Mouse (Mus musculus): Measurements from ENCODE around the gene Gm20388. TPM values are rescaled to one million over a fixed set of nuclear protein-coding genes. Genes with fewer than 3 reads are reported as not detected.

Gene Gm20388
- total and polyA plus RNA-seq, 3 experiments = 0.02 to 0.05 TPM; not detected in 1

GRCm38 (mm10) chr8:122064353-122064752 is 2153.7 kb downstream of the Gm20388 start:
- no peak overlapping the region for H3K4me3 ChIP-seq (ENCODE audit: low read depth, low read length)
- ATAC-seq (ENCODE audit: extremely low read depth, insufficient number of reproducible peaks, low FRiP score, poor library complexity, severe bottlenecking) = no peak
- TF ChIP-seq POLR2AphosphoS5 (IDR thresholded peaks at IDR 0.05; ENCODE audit: insufficient replicate concordance, low read depth, low read length) (no peak), GATA1 (IDR thresholded peaks at IDR 0.05; ENCODE audit: borderline replicate concordance, low read length) (no peak), CTCF (IDR thresholded peaks at IDR 0.05; ENCODE audit: low read depth, low read length) (no peak), TAL1 (conservative IDR thresholded peaks at IDR 0.05; ENCODE audit: low read depth, low read length) (no peak), GATA2 (IDR thresholded peaks at IDR 0.05; ENCODE audit: borderline replicate concordance, low read depth, low read length) (no peak)
- no peaks in the 10 kb centered on the region for H3K9me3 ChIP-seq (replicated peaks)
- H3K27me3 ChIP-seq (ENCODE audit: insufficient read depth, low read length) = peaks cover 57% of the 10 kb centered on the region
- no peaks in the 10 kb centered on the region for H3K36me3 ChIP-seq (replicated peaks)
- DNase-seq (ENCODE audit: low spot score) = no peak
- H3K4me1 ChIP-seq (ENCODE audit: insufficient read depth, low read depth, low read length) = peaks cover 11% of the 10 kb centered on the region

GRCm38 (mm10) chr8:122067783-122068505 is 2157.3 kb downstream of the Gm20388 start:
- peaks cover 77% of the 10 kb centered on the region for H3K27me3 ChIP-seq (ENCODE audit: insufficient read depth, low read length)
- H3K36me3 ChIP-seq (replicated peaks) = no peaks in the 10 kb centered on the region
- TF ChIP-seq GATA1 (IDR thresholded peaks at IDR 0.05; ENCODE audit: borderline replicate concordance, low read length) (no peak), GATA2 (IDR thresholded peaks at IDR 0.05; ENCODE audit: borderline replicate concordance, low read depth, low read length) (no peak), CTCF (IDR thresholded peaks at IDR 0.05; ENCODE audit: low read depth, low read length) (no peak), POLR2AphosphoS5 (IDR thresholded peaks at IDR 0.05; ENCODE audit: insufficient replicate concordance, low read depth, low read length) (no peak), TAL1 (conservative IDR thresholded peaks at IDR 0.05; ENCODE audit: low read depth, low read length) (no peak)
- DNase-seq (ENCODE audit: low spot score) = no peak
- H3K4me1 ChIP-seq (ENCODE audit: insufficient read depth, low read depth, low read length) = 0 out of 2 replicates have a peak, but pooled peaks cover 2% of the 10 kb centered on the region
- no peak overlapping the region for H3K4me3 ChIP-seq (ENCODE audit: low read depth, low read length)
- no peak for ATAC-seq (ENCODE audit: extremely low read depth, insufficient number of reproducible peaks, low FRiP score, poor library complexity, severe bottlenecking)
- H3K9me3 ChIP-seq (replicated peaks) = no peaks in the 10 kb centered on the region

DNA sequence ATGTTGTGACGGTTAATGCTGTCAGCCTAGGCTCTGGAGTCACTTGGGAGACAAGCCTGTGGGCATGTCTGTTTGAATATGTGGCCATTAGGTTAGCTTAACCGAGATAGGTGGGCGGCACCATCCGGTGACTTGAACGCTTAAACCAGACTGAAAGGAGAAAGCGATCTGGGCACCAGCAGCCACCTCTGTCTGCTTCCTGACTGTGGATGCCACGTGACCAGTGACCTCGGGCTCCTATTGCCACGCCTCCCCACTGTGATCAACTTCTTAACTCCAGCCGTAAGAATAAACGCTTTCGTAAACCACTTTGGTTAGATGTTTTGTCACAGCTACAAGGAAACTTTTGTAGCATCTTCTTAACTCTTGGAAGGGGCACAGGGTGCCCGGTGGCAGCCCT is 2158.0 kb downstream of the Gm20388 start:
- DNase-seq (ENCODE audit: low spot score) (no peak), ATAC-seq (ENCODE audit: extremely low read depth, insufficient number of reproducible peaks, low FRiP score, poor library complexity, severe bottlenecking) (no peak)
- Histone ChIP-seq H3K9me3 (replicated peaks) (no peaks in the 10 kb centered on the region), H3K4me3 (ENCODE audit: low read depth, low read length) (no peak overlapping the region), H3K36me3 (replicated peaks) (no peaks in the 10 kb centered on the region), H3K4me1 (ENCODE audit: insufficient read depth, low read depth, low read length) (0 out of 2 replicates have a peak, but pooled peaks cover 2% of the 10 kb centered on the region), H3K27me3 (ENCODE audit: insufficient read depth, low read length) (peaks cover 77% of the 10 kb centered on the region)
- TF ChIP-seq CTCF (IDR thresholded peaks at IDR 0.05; ENCODE audit: low read depth, low read length) = no peak
- TF ChIP-seq GATA1 (IDR thresholded peaks at IDR 0.05; ENCODE audit: borderline replicate concordance, low read length) = no peak
- TF ChIP-seq POLR2AphosphoS5 (IDR thresholded peaks at IDR 0.05; ENCODE audit: insufficient replicate concordance, low read depth, low read length) = no peak

GRCm38 (mm10) chr8:122069281-122069680 is 2158.6 kb downstream of the Gm20388 start:
- H3K36me3 ChIP-seq (replicated peaks) = no peaks in the 10 kb centered on the region
- no peaks in the 10 kb centered on the region for H3K9me3 ChIP-seq (replicated peaks)
- no peak overlapping the region for H3K4me3 ChIP-seq (ENCODE audit: low read depth, low read length)
- no peak for DNase-seq (ENCODE audit: low spot score)
- peaks cover 78% of the 10 kb centered on the region for H3K27me3 ChIP-seq (ENCODE audit: insufficient read depth, low read length)
- ATAC-seq (ENCODE audit: extremely low read depth, insufficient number of reproducible peaks, low FRiP score, poor library complexity, severe bottlenecking) = no peak
- 0 out of 2 replicates have a peak, but pooled peaks cover 2% of the 10 kb centered on the region for H3K4me1 ChIP-seq (ENCODE audit: insufficient read depth, low read depth, low read length)
- TF ChIP-seq POLR2AphosphoS5 (IDR thresholded peaks at IDR 0.05; ENCODE audit: insufficient replicate concordance, low read depth, low read length) (no peak), TAL1 (conservative IDR thresholded peaks at IDR 0.05; ENCODE audit: low read depth, low read length) (no peak), CTCF (IDR thresholded peaks at IDR 0.05; ENCODE audit: low read depth, low read length) (no peak), GATA1 (IDR thresholded peaks at IDR 0.05; ENCODE audit: borderline replicate concordance, low read length) (no peak), GATA2 (IDR thresholded peaks at IDR 0.05; ENCODE audit: borderline replicate concordance, low read depth, low read length) (no peak)

DNA sequence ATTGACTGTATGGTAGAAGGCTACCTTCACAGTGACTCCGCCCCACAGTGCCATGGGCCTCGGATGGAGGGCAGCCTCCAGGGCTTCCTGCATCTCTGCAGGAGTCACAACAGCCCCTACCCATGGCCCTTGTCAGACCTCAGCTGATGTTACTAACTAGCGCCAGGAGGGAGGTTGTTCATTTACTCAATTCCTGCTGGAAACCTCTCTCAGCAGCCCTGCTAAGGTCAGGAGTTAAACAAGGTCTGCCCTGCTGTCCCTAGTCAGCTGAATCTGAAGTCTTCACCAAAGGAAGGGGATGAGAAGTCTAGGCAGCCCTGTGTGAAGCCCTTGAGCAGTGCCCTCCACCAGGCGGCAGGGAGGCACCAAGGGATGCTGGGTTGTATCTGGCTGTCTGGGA is 2160.6 kb downstream of the Gm20388 start:
- Histone ChIP-seq H3K27me3 (ENCODE audit: insufficient read depth, low read length) (peaks cover 81% of the 10 kb centered on the region), H3K9me3 (replicated peaks) (no peaks in the 10 kb centered on the region), H3K4me3 (ENCODE audit: low read depth, low read length) (no peak overlapping the region), H3K36me3 (replicated peaks) (no peaks in the 10 kb centered on the region), H3K4me1 (ENCODE audit: insufficient read depth, low read depth, low read length) (0 out of 2 replicates have a peak, but pooled peaks cover 2% of the 10 kb centered on the region)
- no peak for DNase-seq (ENCODE audit: low spot score)
- ATAC-seq (ENCODE audit: extremely low read depth, insufficient number of reproducible peaks, low FRiP score, poor library complexity, severe bottlenecking) = no peak
- TF ChIP-seq CTCF (IDR thresholded peaks at IDR 0.05; ENCODE audit: low read depth, low read length) (no peak), TAL1 (conservative IDR thresholded peaks at IDR 0.05; ENCODE audit: low read depth, low read length) (no peak), POLR2AphosphoS5 (IDR thresholded peaks at IDR 0.05; ENCODE audit: insufficient replicate concordance, low read depth, low read length) (no peak), GATA1 (IDR thresholded peaks at IDR 0.05; ENCODE audit: borderline replicate concordance, low read length) (no peak), GATA2 (IDR thresholded peaks at IDR 0.05; ENCODE audit: borderline replicate concordance, low read depth, low read length) (no peak)

DNA sequence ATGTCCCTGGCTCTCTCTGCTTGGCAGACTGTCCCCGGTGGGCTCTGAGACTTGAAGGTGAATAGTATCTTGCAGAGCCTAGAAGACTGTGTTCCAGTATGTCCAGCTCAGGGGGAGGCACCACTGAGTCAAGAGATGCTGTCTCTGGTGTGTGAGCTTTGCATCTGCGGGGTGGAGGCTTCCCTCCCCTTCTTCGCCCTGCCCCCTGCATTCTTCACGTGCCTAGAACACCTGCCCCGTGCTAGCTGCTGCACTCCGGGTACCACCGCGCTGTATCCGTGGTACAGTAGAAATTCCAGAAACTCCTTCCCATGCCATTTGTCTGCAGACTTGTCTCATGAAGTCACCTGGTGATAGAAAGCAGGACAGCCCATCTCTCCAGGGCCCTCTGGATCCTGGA is 2163.3 kb downstream of the Gm20388 start:
- H3K9me3 ChIP-seq (replicated peaks) = no peaks in the 10 kb centered on the region
- H3K4me1 ChIP-seq (ENCODE audit: insufficient read depth, low read depth, low read length) = 0 out of 2 replicates have a peak, but pooled peaks cover 2% of the 10 kb centered on the region
- H3K27me3 ChIP-seq (ENCODE audit: insufficient read depth, low read length) = peaks cover 74% of the 10 kb centered on the region
- H3K36me3 ChIP-seq (replicated peaks) = no peaks in the 10 kb centered on the region
- TF ChIP-seq GATA1 (IDR thresholded peaks at IDR 0.05; ENCODE audit: borderline replicate concordance, low read length) = no peak
- no peak for TF ChIP-seq GATA2 (IDR thresholded peaks at IDR 0.05; ENCODE audit: borderline replicate concordance, low read depth, low read length)
- no peak for TF ChIP-seq CTCF (IDR thresholded peaks at IDR 0.05; ENCODE audit: low read depth, low read length)
- no peak for TF ChIP-seq POLR2AphosphoS5 (IDR thresholded peaks at IDR 0.05; ENCODE audit: insufficient replicate concordance, low read depth, low read length)
- TF ChIP-seq TAL1 (conservative IDR thresholded peaks at IDR 0.05; ENCODE audit: low read depth, low read length) = no peak
- DNase-seq (ENCODE audit: low spot score) (no peak), ATAC-seq (ENCODE audit: extremely low read depth, insufficient number of reproducible peaks, low FRiP score, poor library complexity, severe bottlenecking) (no peak)
- no peak overlapping the region for H3K4me3 ChIP-seq (ENCODE audit: low read depth, low read length)

Measured in G1E (cell line).